Mouse (Mus musculus) midbrain, embryonic 16.5 days (tissue): ENCODE measurements around the gene Gucy2e. TPM values are rescaled to one million over a fixed set of nuclear protein-coding genes. Genes with fewer than 3 reads are reported as not detected.
A peak's percentile ranks its signal among the peaks of the same experiment; 100 is the strongest.

Experiments
- ATAC-seq: fragments of 200-750 bp; cut with Nextera tagmentation; 2 replicates; pipeline ENCODE4 v1.8.0; 2017; ENCODE audit warnings: moderate TSS enrichment
- H3K27ac ChIP-seq: fragments of 300-500 bp; sonication (generic); 2 replicates; pipeline ENCODE4 v1.5.1; 2014; ENCODE audit warnings: mild to moderate bottlenecking, low read length, mixed read lengths
- H3K27me3 ChIP-seq: fragments of 300-500 bp; sonication (generic); 2 replicates; pipeline ENCODE4 v1.6.1; 2014; ENCODE audit warnings: low read depth, low read length, mixed read lengths; ENCODE audit not compliant: control insufficient read depth, insufficient read depth
- H3K36me3 ChIP-seq: fragments of 300-500 bp; sonication (generic); 2 replicates; pipeline ENCODE4 v1.6.1; 2014; ENCODE audit warnings: mild to moderate bottlenecking, low read length, moderate library complexity, mixed read lengths; ENCODE audit not compliant: control insufficient read depth, insufficient read depth
- H3K4me1 ChIP-seq: fragments of 300-500 bp; sonication (generic); 2 replicates; pipeline ENCODE4 v1.6.1; 2014; ENCODE audit warnings: mild to moderate bottlenecking, low read length, mixed read lengths; ENCODE audit not compliant: control insufficient read depth, insufficient read depth
- H3K4me2 ChIP-seq: fragments of 300-500 bp; sonication (generic); 2 replicates; pipeline ENCODE4 v1.6.1; 2014; ENCODE audit warnings: mild to moderate bottlenecking, low read length, mixed read lengths
- H3K4me3 ChIP-seq: fragments of 300-500 bp; sonication (generic); 2 replicates; pipeline ENCODE4 v1.5.1; 2014; ENCODE audit warnings: low read depth, mild to moderate bottlenecking, low read length, moderate library complexity, mixed read lengths
- H3K9ac ChIP-seq: fragments of 300-500 bp; sonication (generic); 2 replicates; pipeline ENCODE4 v1.6.1; 2014; ENCODE audit warnings: low read depth, low read length, mixed read lengths
- H3K9me3 ChIP-seq: fragments of 300-500 bp; sonication (generic); replicated peaks from 2 replicates; pipeline ENCODE4 v1.6.1; 2014; ENCODE audit warnings: mild to moderate bottlenecking, low read length, mixed read lengths; ENCODE audit not compliant: control insufficient read depth, poor library complexity, severe bottlenecking
- WGBS: fragments of 180-500 bp; shearing (Covaris S2); extraction: QIAGEN DNeasy Blood & Tissue Kit; methylation state at CpG from one replicate; pipeline ENCODE4 v1.1.7; 2014; 5-methylcytosine and 5-hydroxymethylcytosine counted together
- polyA plus RNA-seq: library from polyadenylated mRNA; unstranded; fragments of >200 nt; fragmentation: Nextera tagmentation; extraction: Ambion mirVana; gene quantifications from 2 replicates; pipeline ENCODE4 v1.2.1, GENCODE M21; 2015

The Gucy2e gene
- 0.51 and 0.67 TPM in 2 replicates for polyA plus RNA-seq

DNA sequence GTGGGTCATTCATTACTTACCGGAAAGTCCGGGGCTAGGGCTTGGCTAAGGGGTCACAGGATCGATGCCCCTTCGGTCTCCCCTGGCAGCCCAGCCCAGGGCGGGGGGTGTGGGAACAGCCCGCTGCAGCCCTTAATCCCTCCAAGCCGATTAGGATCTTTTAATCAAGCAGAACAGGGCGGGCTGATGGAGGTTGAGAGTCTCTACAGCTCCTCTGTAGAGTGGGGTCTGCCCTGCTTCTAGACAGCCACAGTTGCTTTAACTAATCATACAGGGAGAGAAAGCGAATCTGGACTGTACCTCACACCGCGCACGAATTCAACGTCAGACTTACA is at the start of gene Gucy2e:
Gene Gucy2e (minus strand): TSS at position 111 of the 335 bp plus-strand sequence.
- peak within 1 kb of the TSS; percentile 85 for H3K27ac ChIP-seq
- peak within 1 kb of the TSS; percentile 56 for H3K4me3 ChIP-seq
- peaks cover 10% of the 10 kb centered on the region; the same call in 1 of the 2 replicates for H3K4me1 ChIP-seq
- no peaks in the 10 kb centered on the region for H3K36me3 ChIP-seq
- H3K9me3 ChIP-seq = no peaks in the 10 kb centered on the region
- H3K4me2 ChIP-seq = peak within 1 kb of the TSS; percentile 85
- peak within 1 kb of the TSS; percentile 76 for H3K9ac ChIP-seq
- 9% methylated on average over 13 of the region's 13 CpGs for WGBS
- ATAC-seq = no peak
- H3K27me3 ChIP-seq = peaks cover 13% of the 10 kb centered on the region

DNA sequence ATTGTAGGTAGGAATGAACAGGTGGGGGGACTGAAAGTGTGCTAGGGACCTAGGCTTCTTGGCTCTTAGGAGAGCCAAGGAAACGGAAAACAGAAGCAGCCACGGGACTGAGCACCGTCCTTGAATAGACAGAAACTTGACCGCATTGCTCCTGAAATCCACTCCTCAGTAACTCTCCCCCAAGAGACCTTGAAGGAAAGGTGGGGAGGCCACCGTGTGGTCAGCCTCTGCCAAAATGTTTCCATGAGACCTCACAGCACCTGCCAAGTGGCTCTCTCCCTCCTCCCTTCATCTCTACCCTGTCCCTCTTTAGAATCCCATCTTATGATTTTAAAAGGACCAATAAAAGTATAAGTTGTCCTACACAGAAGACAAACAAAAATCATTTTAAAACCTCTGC is 40.4 kb upstream of the Gucy2e start:
- WGBS = 75% methylated on average over 5 of the region's 5 CpGs
- H3K9me3 ChIP-seq = no peaks in the 10 kb centered on the region

DNA sequence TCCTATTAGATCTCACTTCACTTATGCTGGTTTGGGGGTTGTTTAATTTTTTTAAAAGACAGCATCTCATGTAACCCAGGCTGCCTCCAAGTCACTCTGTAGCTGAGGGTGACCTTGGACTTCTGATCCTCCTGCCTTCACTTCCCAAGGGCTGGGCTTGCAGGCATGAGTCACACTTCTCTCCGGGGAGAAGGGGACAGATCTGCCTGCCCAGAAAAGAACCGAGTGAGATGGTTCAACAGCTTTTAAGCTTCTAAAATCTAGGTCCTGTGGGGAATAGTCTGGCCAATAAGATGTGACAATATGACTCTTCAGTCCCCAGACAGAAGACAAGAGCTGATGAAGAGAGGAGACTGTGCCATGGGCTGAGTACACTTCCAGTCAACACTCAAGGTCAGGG is 39.2 kb upstream of the Gucy2e start:
- Histone ChIP-seq H3K36me3 (no peaks in the 10 kb centered on the region), H3K4me3 (no peak overlapping the region), H3K27me3 (no peaks in the 10 kb centered on the region), H3K27ac (no peak overlapping the region), H3K9ac (no peak overlapping the region), H3K9me3 (no peaks in the 10 kb centered on the region), H3K4me2 (no peak overlapping the region), H3K4me1 (no peaks in the 10 kb centered on the region)
- no peak for ATAC-seq
- 70% methylated on average over 2 of the region's 2 CpGs for WGBS

More for the DNA sequence above, 40.4 kb upstream of the Gucy2e start:
- no peak overlapping the region for H3K9ac ChIP-seq
- H3K4me1 ChIP-seq = no peaks in the 10 kb centered on the region
- H3K27ac ChIP-seq = no peak overlapping the region
- no peak for ATAC-seq
- H3K4me2 ChIP-seq = no peak overlapping the region
- no peaks in the 10 kb centered on the region for H3K27me3 ChIP-seq
- no peaks in the 10 kb centered on the region for H3K36me3 ChIP-seq
- no peak overlapping the region for H3K4me3 ChIP-seq

DNA sequence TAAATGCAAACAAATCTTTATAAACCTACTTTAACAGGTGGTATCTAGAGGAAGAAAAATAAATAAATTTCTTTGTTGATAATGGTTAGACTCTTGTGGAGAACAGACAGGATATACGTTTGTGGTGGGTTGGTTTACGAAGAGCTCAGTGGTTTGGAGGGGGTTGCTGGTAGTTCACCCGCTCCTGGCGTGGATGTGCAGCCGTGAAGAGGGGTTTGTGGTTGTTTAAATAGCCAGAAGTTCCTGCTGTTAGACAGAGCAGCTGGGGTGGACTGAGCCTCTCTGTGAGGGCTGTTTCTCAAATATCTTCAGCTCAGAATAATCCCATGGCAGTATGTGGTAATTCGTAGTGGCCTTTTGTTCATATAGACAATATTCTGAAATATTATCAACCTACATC is 38.8 kb upstream of the Gucy2e start:
- Histone ChIP-seq H3K9ac (no peak overlapping the region), H3K4me1 (no peaks in the 10 kb centered on the region), H3K36me3 (no peaks in the 10 kb centered on the region), H3K4me3 (no peak overlapping the region), H3K4me2 (no peak overlapping the region), H3K9me3 (no peaks in the 10 kb centered on the region), H3K27me3 (no peaks in the 10 kb centered on the region), H3K27ac (no peak overlapping the region)
- no peak for ATAC-seq
- WGBS = 77% methylated on average over 6 of the region's 6 CpGs

DNA sequence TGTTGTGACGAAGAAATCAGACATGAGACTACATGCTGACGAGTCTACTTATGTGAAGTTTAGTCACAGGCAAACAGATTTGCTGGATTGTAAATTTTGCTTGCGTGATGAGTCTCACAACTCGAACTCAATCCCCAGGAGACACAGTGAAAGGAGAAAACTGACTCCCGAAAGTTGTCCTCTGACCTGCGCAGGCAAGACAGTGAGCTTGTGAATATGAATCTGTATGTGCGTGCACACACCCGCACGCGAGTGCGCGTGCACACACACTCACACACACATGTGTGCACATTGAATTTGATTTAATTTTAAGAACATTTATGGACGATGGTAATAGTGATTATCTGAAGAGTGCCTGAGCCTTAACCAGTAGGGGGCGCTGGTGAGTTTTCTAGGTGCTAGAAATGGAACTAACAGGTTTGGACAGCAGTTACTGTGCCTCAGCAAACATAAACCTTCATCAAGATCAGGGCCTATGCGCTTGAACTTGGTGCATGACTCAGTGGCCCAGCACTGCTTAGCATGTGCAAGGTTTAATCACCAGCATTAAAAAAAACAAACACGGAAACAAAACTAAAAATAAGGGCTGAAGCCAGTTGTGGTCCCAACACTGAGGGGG is 35.4 kb upstream of the Gucy2e start:
- Histone ChIP-seq H3K27ac (no peak overlapping the region), H3K4me2 (no peak overlapping the region), H3K27me3 (no peaks in the 10 kb centered on the region), H3K4me1 (no peaks in the 10 kb centered on the region), H3K9me3 (no peaks in the 10 kb centered on the region), H3K36me3 (no peaks in the 10 kb centered on the region), H3K4me3 (no peak overlapping the region), H3K9ac (no peak overlapping the region)
- ATAC-seq = no peak
- WGBS = 38% methylated on average over 16 of the region's 16 CpGs

DNA sequence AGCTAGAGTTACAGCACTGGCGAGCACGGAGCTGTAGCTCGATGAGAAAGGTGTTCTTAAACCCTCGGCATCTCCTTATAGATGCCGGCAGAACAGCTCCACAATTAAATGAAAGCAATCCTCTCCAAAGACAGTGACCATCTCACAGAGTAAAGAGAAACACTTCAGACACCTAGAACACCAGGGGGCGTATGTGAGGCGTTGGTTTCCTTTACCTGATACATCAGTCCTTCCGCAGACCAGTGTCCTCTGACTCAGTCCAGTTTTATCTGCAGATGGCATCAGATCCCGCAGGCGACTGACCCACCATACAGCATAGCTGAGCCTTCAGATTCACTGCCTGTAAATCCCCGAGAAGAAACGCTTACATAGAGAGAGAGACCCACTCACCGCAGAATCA is 32.7 kb upstream of the Gucy2e start:
- Histone ChIP-seq H3K4me2 (no peak overlapping the region), H3K9ac (0 out of 2 replicates have a peak overlapping the region, but pooled peaks have one; percentile 17)
- ATAC-seq = no peak

DNA sequence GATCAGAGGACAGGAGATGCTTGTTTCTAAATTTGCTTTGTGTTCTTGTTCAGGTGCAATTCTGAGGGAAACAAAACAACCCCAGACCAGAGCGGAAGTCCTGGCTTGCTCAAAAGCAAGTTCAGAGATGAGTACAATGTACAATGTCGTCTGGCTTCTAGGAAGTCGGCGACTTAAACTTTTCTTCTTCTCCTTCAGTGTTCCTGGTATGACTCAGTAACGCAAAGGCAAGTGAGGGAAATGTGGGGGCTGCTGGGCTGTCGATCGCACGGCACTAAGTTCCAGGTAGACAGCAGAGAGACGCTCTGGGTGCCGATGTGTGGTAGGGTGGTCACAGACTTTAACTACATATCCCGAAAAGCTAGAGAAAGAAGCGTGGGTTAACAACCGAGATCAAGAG is 31.3 kb upstream of the Gucy2e start:
- H3K27ac ChIP-seq = no peak overlapping the region
- no peaks in the 10 kb centered on the region for H3K9me3 ChIP-seq
- ATAC-seq = no peak
- H3K27me3 ChIP-seq = no peaks in the 10 kb centered on the region
- no peak overlapping the region for H3K4me2 ChIP-seq
- peaks cover 14% of the 10 kb centered on the region for H3K4me1 ChIP-seq
- 84% methylated on average over 13 of the region's 13 CpGs for WGBS
- no peak overlapping the region for H3K9ac ChIP-seq
- H3K4me3 ChIP-seq = no peak overlapping the region
- H3K36me3 ChIP-seq = no peaks in the 10 kb centered on the region

More for the DNA sequence above, 32.7 kb upstream of the Gucy2e start:
- H3K27me3 ChIP-seq = no peaks in the 10 kb centered on the region
- no peak overlapping the region for H3K4me3 ChIP-seq
- H3K36me3 ChIP-seq = no peaks in the 10 kb centered on the region
- no peak overlapping the region for H3K27ac ChIP-seq
- WGBS = 18% methylated on average over 13 of the region's 13 CpGs
- H3K9me3 ChIP-seq = no peaks in the 10 kb centered on the region
- H3K4me1 ChIP-seq = peaks cover 14% of the 10 kb centered on the region

DNA sequence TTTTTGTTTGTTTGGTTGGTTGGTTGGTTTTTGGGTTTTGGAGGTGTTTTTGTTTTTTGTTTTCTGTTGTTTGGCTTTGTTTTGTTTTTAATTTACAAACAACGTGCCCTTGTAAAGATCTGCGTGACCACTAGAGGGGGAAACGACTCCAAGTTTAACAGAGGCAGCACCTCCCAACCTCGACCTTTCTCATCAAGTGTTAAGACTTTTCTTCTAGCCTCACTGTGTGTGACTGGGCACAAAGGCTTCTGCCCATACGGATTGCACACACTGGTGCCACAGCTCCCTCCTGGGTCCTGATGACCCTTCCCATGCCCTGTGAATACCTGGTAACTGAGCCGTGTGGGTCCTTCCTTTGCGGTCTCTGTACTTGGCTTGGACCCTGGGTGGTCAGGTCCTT is 30.5 kb upstream of the Gucy2e start:
- ATAC-seq = no peak
- Histone ChIP-seq H3K4me2 (no peak overlapping the region), H3K27ac (no peak overlapping the region), H3K36me3 (no peaks in the 10 kb centered on the region), H3K4me1 (peaks cover 14% of the 10 kb centered on the region), H3K9me3 (no peaks in the 10 kb centered on the region), H3K27me3 (no peaks in the 10 kb centered on the region), H3K4me3 (no peak overlapping the region), H3K9ac (no peak overlapping the region)
- WGBS = 28% methylated on average over 7 of the region's 7 CpGs

DNA sequence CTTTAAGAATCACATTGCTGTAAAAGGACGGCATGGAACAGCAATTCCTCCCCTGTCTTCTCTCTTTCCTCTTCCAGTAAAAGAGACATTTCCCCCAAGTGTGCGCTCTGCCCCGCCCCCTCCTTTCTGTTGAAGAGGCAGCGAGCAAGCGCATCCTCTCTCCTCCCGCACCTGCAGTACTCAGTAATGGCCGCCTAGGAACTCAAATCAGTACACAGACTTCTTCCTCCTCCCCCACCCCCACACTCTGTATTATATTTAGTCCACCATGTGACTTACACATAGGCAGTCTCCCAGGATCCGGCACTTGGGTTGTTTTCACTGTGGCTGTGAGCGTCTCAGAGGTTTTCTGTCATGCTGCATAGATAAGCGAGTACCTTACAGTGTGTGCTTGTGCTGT is 29.4 kb upstream of the Gucy2e start:
- Histone ChIP-seq H3K4me3 (0 out of 2 replicates have a peak overlapping the region, but pooled peaks have one; percentile 15), H3K27ac (peak overlapping the region; percentile 78), H3K4me2 (peak overlapping the region; percentile 44), H3K4me1 (peaks cover 14% of the 10 kb centered on the region), H3K36me3 (no peaks in the 10 kb centered on the region), H3K9me3 (no peaks in the 10 kb centered on the region), H3K9ac (peak overlapping the region; percentile 1; the same call in 1 of the 2 replicates), H3K27me3 (no peaks in the 10 kb centered on the region)
- peak; percentile 89 for ATAC-seq
- WGBS = 11% methylated on average over 10 of the region's 10 CpGs
